Mouse (Mus musculus) MEL (cell line): Measurements from ENCODE around the gene Cdh15. TPM values are rescaled to one million over a fixed set of nuclear protein-coding genes. Genes with fewer than 3 reads are reported as not detected.

Experiments used
- DNase-seq: peaks from one replicate; pipeline ENCODE4 v3.0.0; 2011; ENCODE audit warnings: low read depth, low spot score
- H3K27ac ChIP-seq: 2 replicates; pipeline ENCODE4 v1.5.1; 2012; ENCODE audit warnings: low read depth, mild to moderate bottlenecking, control low read depth, low read length, moderate library complexity; ENCODE audit not compliant: control insufficient read depth
- H3K27me3 ChIP-seq, 2 experiments: fragments of 150-350 bp in 1 of 2; sonication (generic) in 1 of 2; 2 replicates each; pipeline ENCODE4 v1.6.1; 2012; ENCODE audit warnings: low read length in 2 of 2, mild to moderate bottlenecking in 2 of 2, improper control_type of control experiment in 1 of 2, moderate library complexity in 1 of 2; ENCODE audit not compliant: insufficient read depth in 2 of 2, control insufficient read depth in 1 of 2
- H3K36me3 ChIP-seq, 2 experiments: 2 replicates each; pipeline ENCODE4 v1.6.1; 2012 to 2014; ENCODE audit warnings: low read length in 2 of 2, improper control_type of control experiment in 1 of 2, inconsistent platforms in 1 of 2, mild to moderate bottlenecking in 1 of 2; ENCODE audit not compliant: insufficient read depth in 2 of 2, control insufficient read depth in 1 of 2
- H3K4me1 ChIP-seq, 2 experiments: fragments of 150-350 bp in 1 of 2; sonication (generic) in 1 of 2; 2 replicates each; pipeline ENCODE4 v1.6.1; 2012; ENCODE audit warnings: low read length in 2 of 2, improper control_type of control experiment in 1 of 2, mild to moderate bottlenecking in 1 of 2; ENCODE audit not compliant: insufficient read depth in 2 of 2, control insufficient read depth in 1 of 2
- H3K4me3 ChIP-seq, 2 experiments: fragments of 150-350 bp in 1 of 2; sonication (generic) in 1 of 2; 2 replicates each; pipeline ENCODE4 v1.5.1; 2012; ENCODE audit warnings: low read depth in 2 of 2, low read length in 2 of 2, mild to moderate bottlenecking in 2 of 2, moderate library complexity in 2 of 2, control low read depth in 1 of 2, improper control_type of control experiment in 1 of 2; ENCODE audit not compliant: control insufficient read depth in 1 of 2, insufficient read depth in 1 of 2
- H3K79me2 ChIP-seq: 2 replicates; pipeline ENCODE4 v1.6.1; 2012; ENCODE audit warnings: mild to moderate bottlenecking, low read length, moderate library complexity; ENCODE audit not compliant: control insufficient read depth, poor library complexity, insufficient read depth
- H3K9ac ChIP-seq: 2 replicates; pipeline ENCODE4 v1.6.1; 2012; ENCODE audit warnings: low read depth, mild to moderate bottlenecking, control low read depth, low read length, moderate library complexity; ENCODE audit not compliant: control insufficient read depth, poor library complexity, severe bottlenecking
- H3K9me3 ChIP-seq: fragments of 150-350 bp; sonication (generic); replicated peaks from 2 replicates; pipeline ENCODE4 v1.6.1; 2012; ENCODE audit warnings: mild to moderate bottlenecking, low read length, improper control_type of control experiment, moderate library complexity; ENCODE audit not compliant: insufficient read depth
- CHD2 ChIP-seq: IDR thresholded peaks from 2 replicates; pipeline ENCODE4 v1.6.1; 2011; ENCODE audit warnings: low read length, improper control_type of control experiment
- E2F4 ChIP-seq: IDR thresholded peaks from 2 replicates; pipeline ENCODE4 v1.6.1; 2011; ENCODE audit warnings: low read depth, low read length, improper control_type of control experiment, borderline replicate concordance
- EP300 ChIP-seq, 2 experiments: IDR thresholded peaks; 2 replicates each; pipeline ENCODE4 v1.6.1; 2011; ENCODE audit warnings: improper control_type of control experiment in 2 of 2, low read length in 2 of 2, low read depth in 1 of 2, mild to moderate bottlenecking in 1 of 2
- ETS1 ChIP-seq: IDR thresholded peaks from 2 replicates; pipeline ENCODE4 v1.6.1; 2012; ENCODE audit warnings: low read depth, mild to moderate bottlenecking, inconsistent platforms, low read length, improper control_type of control experiment, moderate library complexity
- JUND ChIP-seq: IDR thresholded peaks from 2 replicates; pipeline ENCODE4 v1.6.1; 2011; ENCODE audit warnings: low read depth, mild to moderate bottlenecking, improper control_type of control experiment, low read length
- KAT2A ChIP-seq: conservative IDR thresholded peaks from 2 replicates; pipeline ENCODE4 v1.6.1; 2012; ENCODE audit warnings: low read depth, low read length, improper control_type of control experiment, inconsistent platforms
- MAX ChIP-seq: IDR thresholded peaks from 2 replicates; pipeline ENCODE4 v1.6.1; 2011; ENCODE audit warnings: low read length, improper control_type of control experiment
- MYC ChIP-seq: IDR thresholded peaks from 2 replicates; pipeline ENCODE4 v1.6.1; 2011; ENCODE audit warnings: low read depth, mild to moderate bottlenecking, low read length, improper control_type of control experiment, moderate library complexity
- POLR2A ChIP-seq, 2 experiments: IDR thresholded peaks; 2 replicates each; pipeline ENCODE4 v1.6.1; 2011 to 2012; ENCODE audit warnings: low read length in 2 of 2, mild to moderate bottlenecking in 2 of 2, control low read depth in 1 of 2, improper control_type of control experiment in 1 of 2, low read depth in 1 of 2, moderate library complexity in 1 of 2; ENCODE audit not compliant: control insufficient read depth in 1 of 2, insufficient read depth in 1 of 2, poor library complexity in 1 of 2
- RAD21 ChIP-seq: IDR thresholded peaks from 2 replicates; pipeline ENCODE4 v1.6.1; 2011; ENCODE audit warnings: mild to moderate bottlenecking, low read depth, low read length, improper control_type of control experiment
- RCOR1 ChIP-seq: IDR thresholded peaks from 2 replicates; pipeline ENCODE4 v1.6.1; 2012; ENCODE audit warnings: low read depth, mild to moderate bottlenecking, inconsistent platforms, low read length, improper control_type of control experiment
- SIN3A ChIP-seq: IDR thresholded peaks from 2 replicates; pipeline ENCODE4 v1.6.1; 2012; ENCODE audit warnings: low read length, improper control_type of control experiment, inconsistent platforms
- SMC3 ChIP-seq: IDR thresholded peaks from 2 replicates; pipeline ENCODE4 v1.6.1; 2011; ENCODE audit warnings: low read depth, low read length, improper control_type of control experiment
- TBP ChIP-seq: IDR thresholded peaks from 2 replicates; pipeline ENCODE4 v1.8.0; 2011; ENCODE audit warnings: low read depth, low read length, improper control_type of control experiment
- UBTF ChIP-seq: IDR thresholded peaks from 2 replicates; pipeline ENCODE4 v1.6.1; 2012; ENCODE audit warnings: low read depth, mild to moderate bottlenecking, inconsistent platforms, low read length, improper control_type of control experiment, moderate library complexity, borderline replicate concordance; ENCODE audit not compliant: insufficient read depth
- USF2 ChIP-seq, 2 experiments: IDR thresholded peaks; 2 replicates each; pipeline ENCODE4 v1.6.1; 2011 to 2012; ENCODE audit warnings: improper control_type of control experiment in 2 of 2, low read length in 2 of 2, borderline replicate concordance in 1 of 2, inconsistent platforms in 1 of 2, low read depth in 1 of 2, mild to moderate bottlenecking in 1 of 2; ENCODE audit not compliant: insufficient read depth in 1 of 2
- ZC3H11A ChIP-seq: IDR thresholded peaks from 2 replicates; pipeline ENCODE4 v1.6.1; 2012; ENCODE audit warnings: low read depth, mild to moderate bottlenecking, inconsistent platforms, low read length, improper control_type of control experiment
- ZKSCAN1 ChIP-seq: IDR thresholded peaks from 2 replicates; pipeline ENCODE4 v1.6.1; 2012; ENCODE audit warnings: low read depth, mild to moderate bottlenecking, inconsistent platforms, low read length, improper control_type of control experiment, moderate library complexity
- polyA plus RNA-seq, 2 experiments: library from polyadenylated mRNA; stranded (reverse) in 1 of 2; unstranded in 1 of 2; fragments of >175 nt in 1 of 2; fragments of >200 nt in 1 of 2; gene quantifications; 2 replicates each; pipeline versions ENCODE4 v1.2.1 to v1.2.4; 2012; ENCODE audit warnings: low replicate concordance in 2 of 2, low read depth in 1 of 2; ENCODE audit not compliant: insufficient read length in 2 of 2, insufficient read depth in 1 of 2, missing spikeins in 1 of 2
- total RNA-seq: library from RNA; depleted of rRNA; stranded (reverse); fragments of 300-350 nt; gene quantifications from 2 replicates; pipeline ENCODE4 v1.2.3, GENCODE M21; 2012

Gene Cdh15
- total and polyA plus RNA-seq, 3 experiments: 0.08 to 0.71 TPM; not detected in 1

GRCm38 (mm10) chr8:122903002-122903401, 55.2 kb downstream of the Cdh15 start:
- H3K27ac ChIP-seq: no peak overlapping the region
- H3K9ac ChIP-seq: no peak overlapping the region
- DNase-seq: no peak
- peaks cover 10 to 14% of the 10 kb centered on the region in 2 experiments for H3K4me1 ChIP-seq
- H3K36me3 ChIP-seq: peaks cover 21 to 23% of the 10 kb centered on the region in 2 experiments
- peaks cover 17% of the 10 kb centered on the region for H3K79me2 ChIP-seq
- H3K9me3 ChIP-seq: no peaks in the 10 kb centered on the region
- H3K4me3 ChIP-seq: no peak overlapping the region
- TF ChIP-seq SMC3: no peak
- no peaks in the 10 kb centered on the region for H3K27me3 ChIP-seq

GRCm38 (mm10) chr8:122904496-122904895, 56.7 kb downstream of the Cdh15 start:
- Histone ChIP-seq H3K27ac (no peak overlapping the region), H3K4me3 (no peak overlapping the region), H3K27me3 (no peaks in the 10 kb centered on the region), H3K9me3 (no peaks in the 10 kb centered on the region), H3K4me1 (peaks cover 10 to 16% of the 10 kb centered on the region in 2 experiments), H3K9ac (no peak overlapping the region), H3K79me2 (peaks cover 17% of the 10 kb centered on the region), H3K36me3 (peaks cover 15 to 21% of the 10 kb centered on the region in 2 experiments)
- no peak for DNase-seq
- TF ChIP-seq E2F4 (no peak), ZKSCAN1 (no peak), POLR2A (IDR thresholded peaks at IDR 0.05; ENCODE audit: control insufficient read depth in 1 of 2, insufficient read depth in 1 of 2, low read depth in 1 of 2, low read length in 2 of 2, poor library complexity in 1 of 2) (no peak), KAT2A (no peak), RAD21 (no peak), EP300 (IDR thresholded peaks at IDR 0.05; ENCODE audit: low read depth in 1 of 2, low read length in 2 of 2) (no peak), MYC (no peak), JUND (no peak), TBP (no peak), UBTF (no peak), SIN3A (no peak), RCOR1 (no peak), USF2 (IDR thresholded peaks at IDR 0.05; ENCODE audit: borderline replicate concordance in 1 of 2, insufficient read depth in 1 of 2, low read depth in 1 of 2, low read length in 2 of 2) (no peak)

- H3K79me2 ChIP-seq: peaks cover 19% of the 10 kb centered on the region
- H3K4me1 ChIP-seq: peaks cover 10 to 16% of the 10 kb centered on the region in 2 experiments
- TF ChIP-seq POLR2A (IDR thresholded peaks at IDR 0.05; ENCODE audit: control insufficient read depth in 1 of 2, insufficient read depth in 1 of 2, low read depth in 1 of 2, low read length in 2 of 2, poor library complexity in 1 of 2) (no peak), EP300 (IDR thresholded peaks at IDR 0.05; ENCODE audit: low read depth in 1 of 2, low read length in 2 of 2) (no peak), JUND (no peak), KAT2A (no peak), MAX (no peak), ETS1 (peak; percentile 33; the same call in 1 of the 2 replicates), CHD2 (no peak), ZC3H11A (no peak)
- peak; percentile 61 for DNase-seq
- H3K27ac ChIP-seq: no peak overlapping the region
- no peaks in the 10 kb centered on the region for H3K9me3 ChIP-seq
- no peak overlapping the region for H3K4me3 ChIP-seq
- H3K36me3 ChIP-seq: peaks cover 13 to 21% of the 10 kb centered on the region in 2 experiments
- H3K27me3 ChIP-seq: no peaks in the 10 kb centered on the region
- H3K9ac ChIP-seq: no peak overlapping the region
Observed at GRCm38 (mm10) chr8:122905346-122905745, 57.6 kb downstream of the Cdh15 start.
